In genomic region chr4:120866211-120866610, GRCm38 (mm10) we compare ENCODE assay signal across 9 mouse cellular contexts. TPM values are rescaled to one million over a fixed set of nuclear protein-coding genes. Genes with fewer than 3 reads are reported as not detected.
A peak's percentile ranks its signal among the peaks of the same experiment; 100 is the strongest.
DNase-seq lines count a peak whose midpoint lies in the region; ATAC-seq and TF ChIP-seq lines count a peak whose summit lies in the region.
"Had no signal": no experiment of that assay in that cellular context is flagged by ENCODE, and none has a peak within 500 bp of the region (broad histone marks: within the 10 kb centered on the region; RNA-seq: fewer than 3 reads in every experiment).

No protein-coding gene starts in this region.

- no peaks in the 10 kb centered on the region for H3K9me3 ChIP-seq in ES-E14 (ENCODE audit: control insufficient read depth, insufficient read depth, low read depth, low read length)
- H3K9me3 ChIP-seq in liver, postnatal 0 days (ENCODE audit: low read length) = no peaks in the 10 kb centered on the region
- H3K9me3 ChIP-seq: limb, embryonic 15.5 days had no signal

- no peaks in the 10 kb centered on the region for H3K27me3 ChIP-seq in liver, postnatal 0 days (ENCODE audit: insufficient read depth, low read length)

- no peak overlapping the region for H3K4me3 ChIP-seq in ES-E14 (ENCODE audit: insufficient read depth in 1 of 2, low read depth in 1 of 2, low read length in 2 of 2, poor library complexity in 1 of 2, severe bottlenecking in 1 of 2)
- no peak overlapping the region for H3K4me3 ChIP-seq in liver, postnatal 0 days (ENCODE audit: low read depth, low read length)
- H3K4me3 ChIP-seq: limb, embryonic 15.5 days had no signal

- peaks cover 0 to 2% of the 10 kb centered on the region in 2 experiments; a peak in 1 of 4 replicates for H3K4me1 ChIP-seq in ES-E14 (ENCODE audit: control insufficient read depth in 2 of 2, insufficient read depth in 2 of 2, low read length in 2 of 2, poor library complexity in 1 of 2)
- no peaks in the 10 kb centered on the region for H3K4me1 ChIP-seq in liver, postnatal 0 days (ENCODE audit: insufficient read depth)
- H3K4me1 ChIP-seq: limb, embryonic 15.5 days had no signal

- TF ChIP-seq CTCF in liver, postnatal 0 days (IDR thresholded peaks at IDR 0.05; ENCODE audit: low read depth) = no peak

- TF ChIP-seq EP300 in liver, postnatal 0 days (IDR thresholded peaks at IDR 0.05; ENCODE audit: low read depth) = no peak

- 9% methylated on average over 6 of the region's 6 CpGs for WGBS in liver, postnatal 0 days (ENCODE audit: insufficient replicate concordance)

- intact Hi-C loops in gastrocnemius, postnatal 36 days (cut with DNase I) = no loop called here

- no peak overlapping the region for H3K9ac ChIP-seq in ES-E14 (ENCODE audit: insufficient read depth, low read depth, low read length, poor library complexity, severe bottlenecking)
- H3K9ac ChIP-seq in liver, postnatal 0 days (replicated peaks) = no peak overlapping the region
- H3K9ac ChIP-seq: limb, embryonic 15.5 days had no signal

- DNase-seq in gastrocnemius, postnatal 10 days = peak; percentile 29
- DNase-seq in gastrocnemius, postnatal 36 days = no peak
- peak; percentile 51 for DNase-seq in ES-E14 (ENCODE audit: low read depth, low spot score)
- peak; percentile 82 for DNase-seq in forelimb bud, embryonic 11.5 days (ENCODE audit: low read depth, low spot score)
- peak; percentile 66 for DNase-seq in liver, postnatal 0 days
- no peak for DNase-seq in right cerebral cortex, postnatal 36 days (ENCODE audit: low spot score in 2 of 2)
- no peak for DNase-seq in spleen, adult 18-20 months

- H3K36me3 ChIP-seq in ES-E14 (ENCODE audit: control insufficient read depth, insufficient read depth, low read length, poor library complexity, severe bottlenecking) = no peaks in the 10 kb centered on the region
- H3K36me3 ChIP-seq in liver, postnatal 0 days (replicated peaks; ENCODE audit: insufficient read depth, low read length) = no peaks in the 10 kb centered on the region
- H3K36me3 ChIP-seq: limb, embryonic 15.5 days had no signal

- ATAC-seq in liver, postnatal 0 days = 0 out of 2 replicates have a peak, but pooled peaks have one; percentile 29
- ATAC-seq in activated CD4-positive, CD25-positive, alpha-beta regulatory T cell, adult 4 months = no peak

- H3K4me2 ChIP-seq in liver, postnatal 0 days (ENCODE audit: low read depth, low read length) = no peak overlapping the region
- H3K4me2 ChIP-seq: limb, embryonic 15.5 days had no signal

- in situ Hi-C loops in ES-E14 (cut with MboI; ENCODE audit: low sequenced_read_pairs in 2 of 2, unreplicated experiment in 2 of 2) = no loop called here

- H3K27ac ChIP-seq in ES-E14 (ENCODE audit: insufficient read depth, low read depth, low read length, poor library complexity, severe bottlenecking) = no peak overlapping the region
- no peak overlapping the region for H3K27ac ChIP-seq in liver, postnatal 0 days (ENCODE audit: low read depth)
- H3K27ac ChIP-seq: limb, embryonic 15.5 days had no signal

TF ChIP-seq in ES-E14, 5 proteins besides CTCF, POLR2A, EP300 and RAD21:
- TF ChIP-seq MAFK (IDR thresholded peaks at IDR 0.05; ENCODE audit: insufficient read depth, low read depth, low read length) (no peak), ZNF384 (IDR thresholded peaks at IDR 0.05; ENCODE audit: low read depth, low read length) (no peak)

RNA-seq across cellular contexts. Expression of gene Rims3, which starts 11.6 kb away (rescaled TPM):
- total RNA-seq in gastrocnemius, postnatal 10 days (2021) = under 1 TPM; 0.20 to 0.40 TPM
- under 1 TPM in 1 of 2 experiments, not detected in 1; 0.05 TPM for total RNA-seq in gastrocnemius, postnatal 36 days (2021)
- total RNA-seq in ES-E14 (2012; rRNA removed) = 4.5 and 6.7 TPM in 2 replicates
- 0.26 and 0.31 TPM in 2 replicates for polyA plus RNA-seq in liver, postnatal 0 days (2015; fragmentation: Nextera tagmentation; extraction: Ambion mirVana)
- polyA plus RNA-seq in activated CD4-positive, CD25-positive, alpha-beta regulatory T cell, adult 4 months (2017; shearing (Covaris generic)) = under 1 TPM; 0.68 to 0.99 TPM

RNA-seq across cellular contexts. Expression of gene Nfyc, which starts 34.8 kb away (rescaled TPM):
- total RNA-seq in gastrocnemius, postnatal 10 days (2021) = 10 to 100 TPM; 47.2 to 55.8 TPM
- 10 to 100 TPM; 37.9 to 40.1 TPM for total RNA-seq in gastrocnemius, postnatal 36 days (2021)
- total RNA-seq in ES-E14 (2012; rRNA removed) = 47.1 and 62.0 TPM in 2 replicates
- 30.4 and 32.0 TPM in 2 replicates for polyA plus RNA-seq in liver, postnatal 0 days (2015; fragmentation: Nextera tagmentation; extraction: Ambion mirVana)
- polyA plus RNA-seq in activated CD4-positive, CD25-positive, alpha-beta regulatory T cell, adult 4 months (2017; shearing (Covaris generic)) = 10 to 100 TPM; 55.0 to 70.3 TPM

RNA-seq across cellular contexts. Expression of gene Exo5, which starts 58.6 kb away (rescaled TPM):
- total RNA-seq in gastrocnemius, postnatal 10 days (2021) = 1 to 10 TPM; 3.9 to 6.5 TPM
- total RNA-seq in gastrocnemius, postnatal 36 days (2021) = 1 to 10 TPM; 1.4 TPM
- total RNA-seq in ES-E14 (2012; rRNA removed) = 8.9 and 13.3 TPM in 2 replicates
- polyA plus RNA-seq in liver, postnatal 0 days (2015; fragmentation: Nextera tagmentation; extraction: Ambion mirVana) = 3.7 TPM in 2 replicates
- 10 to 100 TPM; 28.2 to 30.5 TPM for polyA plus RNA-seq in activated CD4-positive, CD25-positive, alpha-beta regulatory T cell, adult 4 months (2017; shearing (Covaris generic))

Comparison
In these comparisons a context has a peak if more than half of its experiments do, and no peak if none do; other contexts are left out.
1. DNase-seq: peak in gastrocnemius, postnatal 10 days (single experiment), ES-E14 (single experiment), forelimb bud, embryonic 11.5 days (single experiment) and liver, postnatal 0 days (single experiment); none in gastrocnemius, postnatal 36 days (0 of 2), right cerebral cortex, postnatal 36 days (0 of 2) and spleen, adult 18-20 months (0 of 2).